Mouse (Mus musculus) bone marrow, adult 2 months (tissue): ENCODE measurements around the gene Arhgef10l.

ENCODE experiments used
- CTCF ChIP-seq: fragments of 200-500 bp; IDR thresholded peaks from 2 replicates; pipeline ENCODE4 v1.5.1; 2011; ENCODE audit warnings: low read length, control low read depth; ENCODE audit not compliant: control insufficient read depth, insufficient read depth
- POLR2A ChIP-seq: fragments of 200-500 bp; IDR thresholded peaks from 2 replicates; pipeline ENCODE4 v1.6.1; 2011; ENCODE audit warnings: low read depth, mild to moderate bottlenecking, control low read depth, low read length, borderline replicate concordance; ENCODE audit not compliant: control insufficient read depth

GRCm38 (mm10) chr4:140580866-140581265, 84.9 kb downstream of the Arhgef10l start:
- TF ChIP-seq POLR2A: no peak
- no peak for TF ChIP-seq CTCF
